Mouse (Mus musculus): ENCODE results near the gene Cela3b. TPM values are rescaled to one million over a fixed set of nuclear protein-coding genes. Genes with fewer than 3 reads are reported as not detected.

The Cela3b gene
- total and polyA plus RNA-seq, 3 experiments, result not detected

GRCm38 (mm10) chr4:137465125-137465787 lies 34.9 kb upstream of the Cela3b start:
- in situ Hi-C loops (cut with MboI; ENCODE audit: low pct_ligation_motif_present, low pct_unique_long_range_greater_than_20kb, low sequenced_read_pairs) (loop anchor here (5.0 kb wide), 1 partner anchor 37 kb away; no protein-coding TSS in a partner anchor), dilution Hi-C loops (cut with MboI; ENCODE audit: extremely low pct_ligation_motif_present, extremely low pct_unique_long_range_greater_than_20kb, low sequenced_read_pairs) (no loop called here)

DNA sequence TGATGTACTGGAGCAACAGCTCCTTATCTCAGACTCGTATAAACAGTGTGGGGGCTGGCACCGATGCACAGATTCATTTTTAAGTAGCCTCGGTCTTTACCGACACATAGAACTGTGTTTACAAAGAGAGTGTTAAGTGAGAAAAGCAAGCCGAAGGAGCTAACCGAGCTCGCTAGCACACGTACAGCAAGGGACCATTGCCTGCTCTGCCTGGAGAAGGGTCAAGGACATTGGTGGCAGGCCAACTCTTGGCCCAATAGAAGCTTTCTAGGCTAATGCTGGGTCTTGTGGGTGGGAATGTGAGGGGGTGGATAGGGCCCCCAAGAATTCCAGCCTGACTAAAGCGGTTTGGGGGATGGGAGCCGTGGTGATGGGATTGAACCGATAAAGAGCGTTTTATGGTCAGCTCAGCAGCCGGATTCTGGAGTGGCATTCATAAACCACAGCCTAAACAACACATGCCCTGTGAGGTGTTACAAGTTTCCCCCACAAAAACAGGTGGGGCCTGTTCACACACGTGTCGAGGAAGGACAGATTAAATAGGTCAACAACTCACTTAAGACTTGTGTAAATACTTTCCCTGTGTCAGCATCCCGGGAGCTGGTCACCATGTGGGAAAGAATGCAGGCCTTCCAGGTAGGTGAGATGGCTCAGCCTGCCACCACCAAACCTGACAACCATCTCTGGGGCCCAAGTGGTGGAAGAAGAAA lies 31.8 kb upstream of the Cela3b start:
- dilution Hi-C loops (cut with MboI; ENCODE audit: extremely low pct_ligation_motif_present, extremely low pct_unique_long_range_greater_than_20kb, low sequenced_read_pairs) (no loop called here), in situ Hi-C loops (cut with MboI; ENCODE audit: low pct_ligation_motif_present, low pct_unique_long_range_greater_than_20kb, low sequenced_read_pairs) (no loop called here)
- Histone ChIP-seq H3K27me3 (replicated peaks) (peaks cover 12% of the 10 kb centered on the region), H3K4me1 (ENCODE audit: control insufficient read depth in 1 of 2, insufficient read depth in 2 of 2) (peaks cover 0 to 16% of the 10 kb centered on the region in 2 experiments; a peak in 2 of 4 replicates), H3K9me3 (replicated peaks; ENCODE audit: low read length) (peaks cover 2% of the 10 kb centered on the region), H3K27ac (ENCODE audit: insufficient read depth, low read depth) (no peak overlapping the region), H3K9ac (ENCODE audit: insufficient read depth, low read depth) (no peak overlapping the region), H3K4me2 (ENCODE audit: insufficient read depth, low read depth, poor library complexity, severe bottlenecking) (no peak overlapping the region), H3K4me3 (replicated peaks in 1 of 3; ENCODE audit: low read depth in 2 of 3, low read length in 2 of 3, poor library complexity in 1 of 3) (no peak overlapping the region), H3K36me3 (replicated peaks in 1 of 2; ENCODE audit: control insufficient read depth in 1 of 2, insufficient read depth in 1 of 2, low read length in 1 of 2) (no peaks in the 10 kb centered on the region), H3K79me2 (replicated peaks; ENCODE audit: control insufficient read depth, extremely low read depth, insufficient read depth, poor library complexity, severe bottlenecking) (no peaks in the 10 kb centered on the region)
- TF ChIP-seq TCF12 (IDR thresholded peaks at IDR 0.05; ENCODE audit: low read depth, low read length) (no peak), E2F4 (IDR thresholded peaks at IDR 0.05; ENCODE audit: insufficient replicate concordance, low read depth, low read length) (no peak), KAT2A (IDR thresholded peaks at IDR 0.05; ENCODE audit: insufficient replicate concordance, low read length) (no peak), UBTF (IDR thresholded peaks at IDR 0.05; ENCODE audit: low read depth, low read length) (no peak), GABPA (IDR thresholded peaks at IDR 0.05; ENCODE audit: insufficient replicate concordance, low read depth, low read length) (no peak), SIN3A (IDR thresholded peaks at IDR 0.05; ENCODE audit: low read length) (no peak), MXI1 (IDR thresholded peaks at IDR 0.05; ENCODE audit: low read depth, low read length) (no peak), EP300 (IDR thresholded peaks at IDR 0.05; ENCODE audit: low read length) (no peak), USF1 (IDR thresholded peaks at IDR 0.05; ENCODE audit: low read depth, low read length) (no peak), CHD1 (IDR thresholded peaks at IDR 0.05; ENCODE audit: low read depth, low read length) (no peak), PAX5 (IDR thresholded peaks at IDR 0.05; ENCODE audit: low read length) (no peak)
- DNase-seq (ENCODE audit: extremely low read depth), result no peak

More at GRCm38 (mm10) chr4:137465125-137465787, 34.9 kb upstream of the Cela3b start:
- DNase-seq (ENCODE audit: extremely low read depth), result no peak
- no peaks in the 10 kb centered on the region for H3K9me3 ChIP-seq (replicated peaks; ENCODE audit: low read length)
- no peaks in the 10 kb centered on the region for H3K79me2 ChIP-seq (replicated peaks; ENCODE audit: control insufficient read depth, extremely low read depth, insufficient read depth, poor library complexity, severe bottlenecking)
- TF ChIP-seq ETS1 (conservative IDR thresholded peaks at IDR 0.05; ENCODE audit: low read depth, low read length), result no peak
- no peak for TF ChIP-seq E2F4 (IDR thresholded peaks at IDR 0.05; ENCODE audit: insufficient replicate concordance, low read depth, low read length)
- TF ChIP-seq JUND (conservative IDR thresholded peaks at IDR 0.05; ENCODE audit: low read depth, low read length), result no peak
- no peak for TF ChIP-seq POLR2A (IDR thresholded peaks at IDR 0.05; ENCODE audit: low read depth, low read length)
- TF ChIP-seq HCFC1 (IDR thresholded peaks at IDR 0.05; ENCODE audit: low read depth, low read length), result no peak
- TF ChIP-seq ZC3H11A (IDR thresholded peaks at IDR 0.05; ENCODE audit: low read depth, low read length), result no peak
- TF ChIP-seq MAZ (IDR thresholded peaks at IDR 0.05; ENCODE audit: low read depth, low read length), result no peak
- no peak for TF ChIP-seq NELFE (IDR thresholded peaks at IDR 0.05; ENCODE audit: low read depth, low read length)
- TF ChIP-seq ZNF384 (IDR thresholded peaks at IDR 0.05; ENCODE audit: low read depth, low read length), result no peak
- TF ChIP-seq MAFK (IDR thresholded peaks at IDR 0.05; ENCODE audit: insufficient replicate concordance, low read length), result no peak
- TF ChIP-seq USF1 (IDR thresholded peaks at IDR 0.05; ENCODE audit: low read depth, low read length), result no peak
- no peak for TF ChIP-seq ZMIZ1 (IDR thresholded peaks at IDR 0.05; ENCODE audit: low read depth, low read length)
- TF ChIP-seq ELF1 (IDR thresholded peaks at IDR 0.05; ENCODE audit: low read depth, low read length), result no peak
- TF ChIP-seq MAX (IDR thresholded peaks at IDR 0.05; ENCODE audit: low read length), result no peak
- no peak for TF ChIP-seq UBTF (IDR thresholded peaks at IDR 0.05; ENCODE audit: low read depth, low read length)
- no peak for TF ChIP-seq MXI1 (IDR thresholded peaks at IDR 0.05; ENCODE audit: low read depth, low read length)
- no peak overlapping the region for H3K4me2 ChIP-seq (ENCODE audit: insufficient read depth, low read depth, poor library complexity, severe bottlenecking)
- no peak overlapping the region for H3K27ac ChIP-seq (ENCODE audit: insufficient read depth, low read depth)
- H3K27me3 ChIP-seq (replicated peaks), result peaks cover 24% of the 10 kb centered on the region
- no peak overlapping the region for H3K9ac ChIP-seq (ENCODE audit: insufficient read depth, low read depth)
- H3K36me3 ChIP-seq (replicated peaks in 1 of 2; ENCODE audit: control insufficient read depth in 1 of 2, insufficient read depth in 1 of 2, low read length in 1 of 2), result no peaks in the 10 kb centered on the region
- peaks cover 11 to 26% of the 10 kb centered on the region in 2 experiments for H3K4me1 ChIP-seq (ENCODE audit: control insufficient read depth in 1 of 2, insufficient read depth in 2 of 2)
- no peak overlapping the region for H3K4me3 ChIP-seq (replicated peaks in 1 of 3; ENCODE audit: low read depth in 2 of 3, low read length in 2 of 3, poor library complexity in 1 of 3)
